Mouse (Mus musculus) cortical plate, adult 2 months (tissue): Measurements from ENCODE around the gene Scamp2.

Experiments
- CTCF ChIP-seq: fragments of 200-500 bp; IDR thresholded peaks from 2 replicates; pipeline ENCODE4 v1.5.1; 2011; ENCODE audit warnings: mild to moderate bottlenecking, control low read depth, low read length; ENCODE audit not compliant: insufficient read depth; ENCODE audit errors: extremely low read depth
- POLR2A ChIP-seq: fragments of 200-500 bp; IDR thresholded peaks from 2 replicates; pipeline ENCODE4 v1.6.1; 2011; ENCODE audit warnings: mild to moderate bottlenecking, low read length, control low read depth; ENCODE audit not compliant: insufficient read depth; ENCODE audit errors: extremely low read depth

GRCm38 (mm10) chr9:57521056-57521911 is 39.5 kb upstream of the Scamp2 start, which contains the start of gene Cox5a:
- TF ChIP-seq CTCF (no peak), POLR2A (peak; percentile 91)
